Mouse (Mus musculus) erythroblast, embryonic 14.5 days (primary cell): ENCODE data around the gene Ctnnb1. TPM values are rescaled to one million over a fixed set of nuclear protein-coding genes. Genes with fewer than 3 reads are reported as not detected.

Source experiments
- H3K27me3 ChIP-seq: 2 replicates; pipeline ENCODE4 v1.6.1; 2012; ENCODE audit warnings: inconsistent platforms; ENCODE audit not compliant: control insufficient read depth
- H3K36me3 ChIP-seq: 2 replicates; pipeline ENCODE4 v1.6.1; 2012; ENCODE audit warnings: mild to moderate bottlenecking, inconsistent platforms; ENCODE audit not compliant: control insufficient read depth
- H3K4me1 ChIP-seq: 2 replicates; pipeline ENCODE4 v1.6.1; 2012; ENCODE audit warnings: inconsistent platforms; ENCODE audit not compliant: control insufficient read depth
- H3K4me3 ChIP-seq: replicated peaks from 2 replicates; pipeline ENCODE3; 2012; ENCODE audit warnings: moderate library complexity, mild to moderate bottlenecking, inconsistent platforms
- H3K9me3 ChIP-seq: 2 replicates; pipeline ENCODE4 v1.6.1; 2012; ENCODE audit warnings: low read length, inconsistent platforms, mixed read lengths; ENCODE audit not compliant: control insufficient read depth
- GATA1 ChIP-seq: IDR thresholded peaks from 2 replicates; pipeline ENCODE4 v1.6.1; 2012; ENCODE audit warnings: low read length, inconsistent platforms, mixed read lengths
- TAL1 ChIP-seq: IDR thresholded peaks from 3 replicates; pipeline ENCODE4 v1.6.1; 2012; ENCODE audit warnings: low read length, inconsistent platforms, mixed read lengths
- polyA plus RNA-seq: library from polyadenylated mRNA; stranded (reverse); fragments of >175 nt; gene quantifications from 2 replicates; pipeline ENCODE4 v1.2.3, GENCODE M21; 2012

Ctnnb1 gene
- polyA plus RNA-seq, 1 experiment, result 0.87 TPM

GRCm38 (mm10) chr9:120918211-120918610, 10.8 kb upstream of the Ctnnb1 start:
- H3K4me3 ChIP-seq, result no peak overlapping the region
- no peaks in the 10 kb centered on the region for H3K27me3 ChIP-seq
- TF ChIP-seq TAL1 (no peak), GATA1 (no peak)
- peaks cover 6% of the 10 kb centered on the region for H3K4me1 ChIP-seq
- H3K9me3 ChIP-seq, result peaks cover 3% of the 10 kb centered on the region; the same call in 1 of the 2 replicates
- no peaks in the 10 kb centered on the region for H3K36me3 ChIP-seq

GRCm38 (mm10) chr9:120918642-120919041, 10.4 kb upstream of the Ctnnb1 start:
- no peaks in the 10 kb centered on the region for H3K27me3 ChIP-seq
- TF ChIP-seq TAL1 (no peak), GATA1 (no peak)
- H3K4me3 ChIP-seq, result no peak overlapping the region
- H3K4me1 ChIP-seq, result peaks cover 6% of the 10 kb centered on the region
- no peaks in the 10 kb centered on the region for H3K36me3 ChIP-seq
- peaks cover 3% of the 10 kb centered on the region; the same call in 1 of the 2 replicates for H3K9me3 ChIP-seq

GRCm38 (mm10) chr9:120919130-120919529, 9.9 kb upstream of the Ctnnb1 start:
- peaks cover 6% of the 10 kb centered on the region for H3K4me1 ChIP-seq
- H3K27me3 ChIP-seq, result no peaks in the 10 kb centered on the region; the same call in 1 of the 2 replicates
- H3K9me3 ChIP-seq, result peaks cover 3% of the 10 kb centered on the region; the same call in 1 of the 2 replicates
- TF ChIP-seq TAL1, result no peak
- H3K4me3 ChIP-seq, result no peak overlapping the region
- H3K36me3 ChIP-seq, result no peaks in the 10 kb centered on the region

- no peaks in the 10 kb centered on the region for H3K36me3 ChIP-seq
- H3K4me3 ChIP-seq, result no peak overlapping the region
- no peaks in the 10 kb centered on the region for H3K4me1 ChIP-seq
- no peaks in the 10 kb centered on the region for H3K9me3 ChIP-seq
- H3K27me3 ChIP-seq, result peaks cover 16% of the 10 kb centered on the region
- TF ChIP-seq GATA1 (no peak), TAL1 (no peak)
Measured at GRCm38 (mm10) chr9:120926126-120926525, 2.9 kb upstream of the Ctnnb1 start.

GRCm38 (mm10) chr9:120926939-120927606, 1.9 kb upstream of the Ctnnb1 start:
- peaks cover 16% of the 10 kb centered on the region for H3K27me3 ChIP-seq
- no peak overlapping the region for H3K4me3 ChIP-seq
- TF ChIP-seq GATA1 (no peak), TAL1 (no peak)
- H3K36me3 ChIP-seq, result no peaks in the 10 kb centered on the region
- no peaks in the 10 kb centered on the region for H3K4me1 ChIP-seq
- no peaks in the 10 kb centered on the region for H3K9me3 ChIP-seq

GRCm38 (mm10) chr9:120930021-120930420, 1.0 kb downstream of the Ctnnb1 start:
- H3K27me3 ChIP-seq, result peaks cover 16% of the 10 kb centered on the region
- H3K9me3 ChIP-seq, result no peaks in the 10 kb centered on the region
- H3K4me1 ChIP-seq, result peaks cover 14% of the 10 kb centered on the region
- H3K4me3 ChIP-seq, result no peak overlapping the region
- TF ChIP-seq TAL1 (no peak), GATA1 (no peak)
- H3K36me3 ChIP-seq, result no peaks in the 10 kb centered on the region

GRCm38 (mm10) chr9:120930811-120931210, 1.8 kb downstream of the Ctnnb1 start:
- H3K27me3 ChIP-seq, result peaks cover 16% of the 10 kb centered on the region
- no peaks in the 10 kb centered on the region for H3K9me3 ChIP-seq
- H3K4me1 ChIP-seq, result peaks cover 22% of the 10 kb centered on the region
- no peak overlapping the region for H3K4me3 ChIP-seq
- TF ChIP-seq GATA1 (no peak), TAL1 (no peak)
- H3K36me3 ChIP-seq, result peaks cover 4% of the 10 kb centered on the region; the same call in 1 of the 2 replicates

GRCm38 (mm10) chr9:120932371-120932770, 3.4 kb downstream of the Ctnnb1 start:
- Histone ChIP-seq H3K4me3 (no peak overlapping the region), H3K36me3 (peaks cover 17% of the 10 kb centered on the region), H3K4me1 (peaks cover 33% of the 10 kb centered on the region), H3K27me3 (peaks cover 5% of the 10 kb centered on the region), H3K9me3 (no peaks in the 10 kb centered on the region)
- TF ChIP-seq GATA1 (no peak), TAL1 (no peak)

- H3K9me3 ChIP-seq, result no peaks in the 10 kb centered on the region
- H3K4me3 ChIP-seq, result peak overlapping the region; percentile 85
- H3K4me1 ChIP-seq, result peaks cover 37% of the 10 kb centered on the region
- TF ChIP-seq TAL1 (no peak), GATA1 (no peak)
- peaks cover 23% of the 10 kb centered on the region for H3K36me3 ChIP-seq
- peaks cover 2% of the 10 kb centered on the region for H3K27me3 ChIP-seq
Measured at GRCm38 (mm10) chr9:120932797-120933586, 4.0 kb downstream of the Ctnnb1 start.
